Mouse (Mus musculus): ENCODE data around the gene Ap5b1.

Gene Ap5b1

GRCm38 (mm10) chr19:5609547-5610404, 42.0 kb downstream of the Ap5b1 start, which contains the start of gene Kat5:
Kat5 (minus strand) TSS chr19:5610237.
- DNase-seq (ENCODE audit: low read depth, low spot score): peak; percentile 93

DNA sequence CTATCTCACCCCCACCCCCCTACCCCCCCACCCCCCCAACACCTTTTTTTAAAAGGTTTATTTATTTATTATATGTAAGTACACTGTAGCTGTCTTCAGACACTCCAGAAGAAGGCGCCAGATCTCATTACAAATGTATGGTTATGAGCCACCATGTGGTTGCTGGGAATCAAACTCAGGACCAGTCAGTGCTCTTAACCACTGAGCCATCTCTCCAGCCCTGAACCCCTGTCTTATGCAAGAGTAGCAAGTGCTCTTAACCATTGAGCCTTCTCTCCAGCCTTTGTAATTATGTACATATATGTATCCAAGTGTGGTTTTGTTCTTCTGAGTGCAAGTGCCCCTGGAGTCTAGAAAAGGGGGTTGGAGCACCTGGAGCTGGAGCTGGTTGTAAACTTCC, 44.1 kb downstream of the Ap5b1 start:
- DNase-seq (ENCODE audit: low read depth, low spot score): no peak

- no peak for DNase-seq (ENCODE audit: low read depth, low spot score)
Measured at GRCm38 (mm10) chr19:5612762-5613411, 45.1 kb downstream of the Ap5b1 start.

GRCm38 (mm10) chr19:5614953-5615352, 47.1 kb downstream of the Ap5b1 start:
- no peak for DNase-seq (ENCODE audit: low read depth, low spot score)

DNA sequence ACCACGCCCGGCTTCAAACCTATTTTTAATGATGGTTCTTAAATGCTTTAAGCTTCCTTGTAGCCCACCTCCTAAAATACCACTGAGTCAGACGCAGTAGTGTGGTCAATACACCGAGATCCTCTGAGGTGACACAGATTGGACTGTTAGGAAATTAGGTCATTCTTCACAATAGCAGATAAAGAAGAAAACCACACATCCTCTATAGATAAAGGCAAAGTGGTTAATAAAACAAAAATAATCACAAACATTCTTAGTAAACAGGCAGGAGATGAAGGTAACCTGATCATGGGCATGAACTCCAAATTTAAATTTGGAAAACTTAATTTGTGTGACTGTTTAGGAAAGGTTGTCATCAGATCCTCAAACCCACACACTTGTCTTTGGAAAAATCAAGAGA, 52.2 kb downstream of the Ap5b1 start:
- DNase-seq (ENCODE audit: low read depth, low spot score): no peak

All from mesoderm, embryonic 11.5 days (tissue).